Mouse (Mus musculus) ovary, postnatal 14 days (tissue): ENCODE results near the gene Phf21a.
A peak's percentile ranks its signal among the peaks of the same experiment; 100 is the strongest.
"Not testable (repeated sequence)": the region's sequence is repeated elsewhere in the genome, so short reads cannot be mapped to it uniquely, and the experiment has no call there.

Source experiments
- DNase-seq: peaks from one replicate; pipeline ENCODE4 v3.0.0; 2022; ENCODE audit warnings: low spot score

Gene Phf21a

DNA sequence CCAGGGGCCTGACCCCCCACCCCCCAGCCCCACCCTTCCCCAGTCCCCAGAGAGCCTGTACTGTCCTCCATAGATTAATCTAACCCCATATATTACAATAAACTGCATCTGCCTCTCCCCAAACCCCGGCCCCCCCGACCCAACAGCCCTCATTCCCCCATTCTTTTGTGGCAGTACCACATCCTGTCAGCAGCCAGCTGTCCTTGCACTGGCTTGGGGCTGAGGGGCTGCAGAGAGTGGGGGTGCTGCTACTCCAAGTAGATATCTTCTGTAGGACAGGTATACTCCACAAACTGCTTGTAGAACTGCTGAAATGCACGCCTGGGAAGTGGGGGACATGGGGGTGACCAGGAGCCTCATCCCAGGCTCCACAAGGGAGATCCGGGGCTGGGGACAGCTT is 291.2 kb downstream of the Phf21a start:
- DNase-seq = no peak

DNA sequence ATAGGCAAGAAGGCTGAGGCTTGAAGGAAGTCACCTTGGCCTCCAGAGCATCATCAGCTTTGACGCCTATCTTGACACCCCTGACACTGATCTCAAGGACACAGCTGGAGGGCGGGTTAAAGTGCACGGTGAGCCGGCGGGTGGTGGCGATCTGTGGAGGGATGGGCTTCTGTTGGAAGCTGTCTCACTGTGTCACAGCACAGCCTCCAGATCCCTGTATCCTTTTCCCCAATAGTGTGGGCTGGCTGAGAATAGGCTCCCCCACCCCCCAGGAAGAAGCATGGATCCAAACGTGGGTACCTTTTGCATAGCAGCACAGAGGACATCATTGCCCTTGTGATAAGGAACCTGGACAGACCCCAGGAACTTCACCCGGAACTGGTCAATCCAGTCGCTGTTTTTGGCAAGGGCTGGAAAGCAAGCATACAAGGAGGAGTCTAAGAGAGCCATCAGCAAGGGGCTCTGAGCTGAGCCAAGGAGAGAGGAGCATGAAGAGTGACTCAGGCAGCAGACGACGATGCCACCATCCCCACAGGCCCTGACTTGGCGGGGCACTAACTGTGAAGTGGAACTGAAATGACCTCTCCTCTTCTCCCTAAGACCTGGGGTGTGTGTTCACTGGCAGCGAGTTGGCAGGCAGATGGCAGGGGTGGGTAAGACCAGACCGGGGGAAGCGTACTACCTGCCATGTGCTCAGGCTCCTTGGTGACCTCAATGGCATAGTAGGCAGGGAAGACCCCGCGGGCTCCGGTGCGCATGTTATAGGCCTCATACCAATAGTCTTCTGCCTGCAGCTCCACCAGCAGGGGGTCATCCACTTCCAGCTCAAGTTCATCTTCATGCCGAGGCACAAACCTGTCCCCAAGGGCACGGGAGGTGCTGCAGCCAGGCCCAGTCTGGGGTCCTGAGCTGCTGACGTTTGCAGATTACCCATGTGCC is 292.5 kb downstream of the Phf21a start:
- DNase-seq = no peak

DNA sequence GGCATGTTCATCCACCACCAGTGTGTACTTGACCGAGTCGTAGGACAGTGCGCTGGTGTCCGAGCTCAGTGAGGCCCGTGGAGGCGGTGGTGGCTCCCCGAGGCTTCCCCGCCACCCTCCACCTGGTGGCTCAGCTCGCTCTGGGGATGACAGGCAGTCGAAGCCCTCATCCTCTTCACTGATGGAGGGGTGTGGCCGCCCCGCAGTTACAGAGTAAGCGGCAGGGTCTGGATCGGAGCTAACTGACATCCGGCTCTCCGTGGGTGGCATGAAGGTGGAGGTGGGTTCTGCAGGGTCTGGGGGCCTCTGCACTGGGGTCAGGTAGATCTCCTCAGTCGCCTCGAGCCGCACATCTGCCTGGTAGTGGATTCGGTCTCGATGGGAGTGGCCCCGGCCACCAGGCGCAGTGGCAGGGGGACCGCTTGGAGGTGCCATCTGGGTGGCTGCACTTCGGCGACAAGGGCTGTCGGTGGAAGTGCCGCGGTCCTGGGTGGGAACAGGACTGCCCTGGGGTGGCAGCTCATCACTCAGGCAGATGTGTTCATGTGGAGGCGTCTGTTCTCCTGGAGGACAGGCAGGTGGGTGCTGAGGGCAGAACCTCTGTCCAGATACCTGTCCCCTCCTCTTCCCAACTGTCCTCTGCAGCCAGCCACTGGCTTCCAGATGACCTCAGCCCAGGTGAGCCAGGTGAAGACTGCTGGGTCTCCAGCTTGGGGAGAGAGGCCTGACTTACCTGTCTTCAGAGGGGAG is 294.1 kb downstream of the Phf21a start:
- no peak for DNase-seq

DNA sequence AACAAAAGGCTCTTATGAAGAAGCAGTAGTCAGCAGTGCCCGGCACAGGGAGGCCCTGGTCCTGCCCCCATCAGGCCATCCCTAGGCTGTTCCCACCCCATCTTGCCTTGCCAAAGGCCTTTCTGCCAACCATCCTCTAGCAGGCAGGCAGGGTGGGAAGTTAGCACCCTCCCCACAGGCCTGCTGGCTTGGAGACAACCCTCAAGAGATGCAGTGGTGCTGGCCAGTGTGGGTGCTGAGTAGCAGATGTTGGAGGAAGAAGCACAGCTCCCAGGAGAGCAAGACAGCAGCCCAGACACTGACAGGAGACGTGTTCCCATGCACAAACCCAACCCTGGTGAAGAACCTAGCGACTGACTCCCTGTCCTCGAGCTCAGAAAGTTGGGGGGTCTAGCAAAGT is 294.7 kb downstream of the Phf21a start:
- DNase-seq = no peak

DNA sequence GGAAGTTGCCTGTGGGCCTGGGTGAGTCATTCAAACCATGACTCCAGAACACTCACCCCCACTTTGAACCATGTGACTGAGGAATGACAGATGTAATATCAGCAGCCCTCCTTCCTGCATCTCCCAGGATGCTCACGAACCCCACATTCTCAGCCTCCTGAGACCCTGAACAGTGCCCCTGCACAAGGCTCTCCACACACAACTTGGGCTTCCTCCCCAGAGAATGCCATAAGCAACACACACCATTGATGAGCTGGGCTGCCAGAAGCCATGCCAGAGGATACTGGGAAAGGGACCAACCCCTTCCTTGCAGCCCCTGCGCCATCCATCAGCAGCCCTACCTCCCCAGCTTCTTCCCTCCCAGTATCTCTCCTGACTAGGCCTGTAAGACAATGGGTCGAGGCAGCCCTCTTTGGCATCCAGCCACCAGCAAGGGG is 295.2 kb downstream of the Phf21a start:
- DNase-seq = no peak

DNA sequence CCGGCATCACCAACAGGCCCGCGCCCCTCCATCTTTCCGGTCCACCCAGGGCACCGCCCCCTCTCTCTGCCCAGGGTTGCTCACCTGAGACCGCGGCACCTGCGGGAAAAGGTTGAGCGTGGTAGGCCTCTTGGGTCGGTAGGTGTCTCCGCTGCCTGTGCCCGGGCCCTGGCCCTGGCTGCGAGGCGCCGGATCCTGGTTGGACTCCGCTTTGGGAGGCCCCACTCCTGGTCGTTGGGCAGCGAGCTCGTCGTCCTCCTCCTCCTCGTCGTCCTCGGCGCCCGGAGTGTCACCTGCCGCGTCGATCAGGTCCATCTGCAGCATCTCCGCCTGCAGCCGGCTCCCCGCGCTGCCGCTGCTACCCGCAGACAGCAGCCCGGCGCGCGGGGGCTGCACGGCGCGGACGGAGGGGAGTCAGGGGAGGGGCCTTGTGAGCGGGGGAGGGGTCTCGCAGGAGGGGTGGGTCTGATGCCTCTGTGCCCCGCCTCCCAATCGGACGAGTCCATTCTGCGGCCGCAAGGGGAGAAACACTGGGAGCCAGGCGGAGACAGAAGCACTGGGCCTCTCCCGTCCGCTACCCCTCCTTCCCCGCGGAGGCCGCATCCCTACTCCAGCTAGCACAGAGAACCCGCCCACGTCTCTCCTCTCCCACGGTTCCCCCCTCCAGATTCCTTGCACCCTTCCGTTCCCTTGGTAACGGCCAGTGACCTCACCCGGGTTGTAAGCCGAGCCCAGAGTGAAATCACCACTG is 296.1 kb downstream of the Phf21a start:
- DNase-seq = peak; percentile 81

DNA sequence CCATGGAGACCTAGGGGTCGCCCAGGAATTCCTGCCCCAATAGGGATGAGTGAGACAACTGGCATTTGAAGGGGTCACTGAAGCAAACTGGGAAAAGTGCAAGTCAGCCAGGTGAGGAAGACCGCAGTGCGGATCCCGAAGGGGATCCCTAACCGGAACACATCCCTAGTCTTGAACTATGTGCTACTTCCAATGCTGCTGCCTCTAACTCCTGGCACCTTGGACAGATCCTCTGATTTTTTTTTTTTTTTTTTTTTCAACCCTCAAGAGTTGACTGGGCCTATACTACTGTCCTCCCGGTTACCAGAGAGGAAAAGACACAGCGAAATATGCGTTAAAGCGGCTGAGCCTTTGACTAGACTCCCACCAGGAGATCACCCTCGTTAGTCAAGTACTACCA is 296.7 kb downstream of the Phf21a start:
- DNase-seq = no peak

DNA sequence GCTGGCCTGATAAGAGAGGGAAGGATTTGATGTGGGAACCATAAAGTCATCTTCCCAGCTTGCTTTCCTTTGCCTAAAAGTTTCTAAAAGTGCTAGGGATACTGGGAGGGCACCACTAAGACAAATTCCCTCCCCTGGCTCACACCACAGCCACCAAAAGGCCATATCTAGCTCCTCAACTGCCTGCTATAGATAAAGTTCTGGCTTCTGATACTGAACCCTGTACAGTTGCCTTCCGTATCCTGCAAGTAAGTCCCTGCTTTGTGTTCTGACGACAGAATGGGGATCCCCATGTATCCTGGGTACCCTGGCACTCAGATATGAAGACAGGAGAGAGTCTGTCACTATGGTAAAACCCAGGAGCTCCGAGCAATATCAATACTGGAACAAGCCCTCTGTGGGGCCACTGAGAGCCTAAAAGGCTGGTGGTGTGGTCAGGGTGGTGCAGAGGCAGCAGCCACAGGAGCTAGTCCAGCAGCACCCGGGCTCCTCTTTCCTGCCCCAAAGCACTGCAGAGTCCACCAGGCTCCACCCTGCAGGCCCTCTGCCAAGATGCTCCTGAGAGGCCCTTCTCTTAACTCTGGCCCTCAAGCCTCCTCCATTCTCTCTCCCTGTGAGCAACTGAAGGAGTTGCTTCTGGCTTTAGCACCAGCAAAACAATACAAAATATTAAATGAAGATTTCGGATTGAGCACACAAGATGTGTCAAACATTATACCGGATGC is 297.5 kb downstream of the Phf21a start:
- DNase-seq = no peak

DNA sequence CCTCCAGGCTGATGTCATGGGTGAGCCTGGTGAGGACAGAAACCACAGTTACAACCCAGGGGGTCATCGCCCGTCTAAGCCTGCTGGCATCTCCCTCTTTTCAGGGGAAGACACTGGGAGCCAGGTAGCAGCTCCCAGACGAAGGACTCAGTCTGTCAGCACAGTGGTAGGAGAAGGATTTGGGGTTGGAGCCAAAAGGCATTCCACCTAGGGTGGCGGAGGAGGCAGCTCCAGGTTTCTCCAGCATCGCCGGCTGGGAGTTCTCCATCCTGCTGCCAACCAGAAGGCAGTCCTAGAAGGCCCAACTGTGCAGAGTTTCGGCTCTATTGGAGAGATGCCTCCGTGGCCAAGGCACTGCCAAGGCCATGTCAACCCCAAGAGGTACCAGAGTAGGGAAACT is 298.2 kb downstream of the Phf21a start:
- no peak for DNase-seq

DNA sequence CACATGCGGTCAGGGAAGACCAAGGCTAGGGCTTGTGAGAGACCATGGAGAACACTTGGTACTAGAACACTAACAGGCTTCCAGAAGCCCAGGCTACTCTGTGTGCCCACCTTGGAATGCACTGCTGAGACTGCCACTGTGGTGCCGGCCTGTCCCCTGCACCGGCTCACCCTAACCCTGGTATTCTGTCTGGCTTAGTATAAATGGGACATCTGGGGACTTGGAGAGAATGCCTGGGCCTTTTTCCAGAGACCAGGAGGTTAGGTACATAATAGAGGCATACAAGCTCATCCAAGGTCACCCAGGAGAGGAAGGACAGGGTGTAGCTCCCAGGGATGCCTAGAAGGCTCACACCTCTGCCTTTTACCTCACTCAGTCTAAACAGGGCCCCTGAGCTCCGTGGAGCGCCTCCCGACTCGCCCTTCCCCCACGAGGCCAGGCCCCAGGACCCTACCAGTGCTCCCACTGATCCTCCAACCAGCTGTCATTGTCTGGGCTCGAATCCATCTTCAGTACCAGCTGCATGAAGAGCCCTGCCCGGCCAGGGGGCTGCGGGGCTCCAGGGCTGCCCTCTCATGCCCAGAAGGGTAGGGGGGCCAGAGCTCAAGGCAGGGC is 298.9 kb downstream of the Phf21a start:
- DNase-seq = no peak

DNA sequence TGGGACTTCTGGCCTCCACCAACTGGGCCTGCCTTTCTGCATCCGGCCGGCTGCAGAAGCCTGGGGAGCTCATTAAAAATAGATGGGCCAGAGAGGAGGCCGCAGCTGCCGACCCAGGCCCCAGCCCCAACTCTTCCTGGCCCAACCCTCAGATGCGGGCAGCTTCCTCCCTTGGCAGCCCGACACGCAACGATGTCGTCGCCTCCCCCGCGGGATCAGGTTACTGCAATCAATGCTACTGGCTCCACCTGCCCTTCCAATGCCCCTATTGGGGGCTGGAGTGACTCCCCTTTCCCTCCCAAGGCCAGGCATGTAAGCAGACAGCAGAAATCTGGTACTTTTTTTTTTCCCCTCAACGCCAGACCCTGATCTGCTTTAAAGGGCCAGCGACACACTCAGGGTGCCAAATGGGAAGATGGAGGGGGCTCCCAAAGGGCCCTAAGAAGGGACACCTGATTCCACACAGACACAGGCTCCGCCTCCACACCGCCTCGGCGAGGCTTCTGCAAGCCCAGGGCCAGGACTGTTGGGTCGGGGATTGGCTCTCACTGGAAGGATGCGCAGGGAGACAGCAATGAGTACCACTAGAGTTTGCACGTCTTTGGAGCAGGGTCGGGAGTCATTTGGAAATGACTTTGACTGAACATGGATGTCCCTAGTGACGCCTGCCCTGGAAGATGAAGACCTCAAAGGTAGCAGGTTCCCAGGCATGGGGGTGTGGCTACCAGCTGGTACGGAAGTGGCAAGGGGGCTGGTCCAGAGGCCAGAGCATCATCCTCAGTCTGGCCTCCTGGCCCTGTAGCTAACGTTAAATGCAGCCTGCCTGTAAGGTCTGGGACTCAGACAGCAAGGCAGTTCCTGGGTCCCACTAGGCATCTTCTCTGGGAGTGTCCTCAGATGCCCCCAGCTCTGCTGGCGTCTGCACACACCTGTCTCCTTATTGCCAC is 299.7 kb downstream of the Phf21a start:
- no peak for DNase-seq

DNA sequence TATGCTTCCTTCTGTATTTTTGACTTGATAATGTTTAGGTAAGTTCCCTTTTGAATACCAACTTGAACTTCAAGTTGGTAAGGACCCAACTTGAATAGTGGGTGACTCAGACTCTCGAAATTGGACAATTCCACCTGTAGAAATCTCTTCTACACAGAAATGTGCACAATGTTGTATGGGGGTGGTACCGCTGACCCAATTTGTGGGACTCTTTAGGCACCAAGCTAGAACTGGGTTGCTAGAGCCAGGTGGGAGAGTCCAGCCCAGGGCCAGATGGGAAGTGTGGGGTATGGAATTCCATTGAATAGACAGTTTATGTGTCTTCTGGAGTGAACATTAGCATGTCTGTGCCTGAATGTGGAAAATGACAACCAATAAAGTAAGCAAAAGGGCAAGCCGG is 302.6 kb downstream of the Phf21a start:
- no peak for DNase-seq

DNA sequence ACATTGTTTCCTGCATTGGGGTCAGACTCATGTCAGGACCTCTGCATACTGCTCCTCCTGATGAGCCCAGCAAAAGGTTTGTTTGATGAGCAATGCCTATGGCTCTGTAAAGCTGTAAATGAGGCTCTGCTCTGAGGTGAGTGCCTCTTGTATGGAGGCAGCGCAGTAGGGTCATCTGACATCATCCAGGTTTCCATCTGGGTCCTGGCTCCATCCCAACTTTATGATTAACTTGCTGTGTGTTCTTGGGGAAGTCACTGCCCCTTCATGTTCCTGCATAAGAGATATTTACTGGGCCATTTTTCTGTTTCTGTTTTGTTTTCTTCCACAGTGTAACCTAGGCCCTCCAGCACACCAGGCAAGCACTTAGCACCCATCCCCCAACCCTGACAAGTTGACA is 304.5 kb downstream of the Phf21a start:
- no peak for DNase-seq

DNA sequence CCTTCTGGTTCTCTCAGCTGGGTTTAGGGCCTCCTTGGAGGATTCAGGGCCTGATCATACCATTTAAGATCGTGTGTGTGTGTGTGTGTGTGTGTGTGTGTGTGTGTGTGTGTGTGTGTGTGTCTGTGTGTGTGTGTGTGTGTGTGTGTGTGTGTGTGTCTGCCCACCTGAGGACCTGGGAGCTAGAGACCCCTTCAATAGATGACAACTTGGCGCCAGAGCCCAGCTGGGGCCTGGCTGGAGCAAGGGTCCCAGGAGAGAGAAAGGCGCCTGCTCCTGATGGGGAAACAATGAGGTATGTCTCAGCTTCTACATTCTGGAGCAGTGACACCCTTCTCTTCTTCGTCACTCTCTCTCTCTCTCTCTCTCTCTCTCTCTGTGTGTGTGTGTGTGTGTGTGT is 307.0 kb downstream of the Phf21a start:
- not testable (repeated sequence) for DNase-seq

DNA sequence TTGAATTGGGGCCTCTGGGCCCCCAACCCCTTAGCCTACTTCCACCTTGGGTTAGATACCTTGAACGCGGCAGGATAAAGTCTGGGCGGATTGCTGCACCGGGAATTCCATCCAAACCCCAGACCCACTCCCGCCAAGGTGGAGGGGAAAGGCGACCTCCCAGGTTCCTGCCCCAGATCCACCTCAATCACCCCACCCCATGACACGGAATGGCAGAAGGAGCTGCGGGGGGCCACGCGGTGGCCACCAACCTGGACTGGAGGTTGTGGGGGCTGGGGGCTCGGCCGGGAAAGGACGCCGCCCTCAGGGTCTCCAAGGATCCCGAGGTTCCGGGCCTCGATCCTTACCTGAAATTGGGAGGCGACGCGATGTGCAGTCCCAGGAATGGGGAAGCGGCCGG is 307.8 kb downstream of the Phf21a start:
- no peak for DNase-seq

DNA sequence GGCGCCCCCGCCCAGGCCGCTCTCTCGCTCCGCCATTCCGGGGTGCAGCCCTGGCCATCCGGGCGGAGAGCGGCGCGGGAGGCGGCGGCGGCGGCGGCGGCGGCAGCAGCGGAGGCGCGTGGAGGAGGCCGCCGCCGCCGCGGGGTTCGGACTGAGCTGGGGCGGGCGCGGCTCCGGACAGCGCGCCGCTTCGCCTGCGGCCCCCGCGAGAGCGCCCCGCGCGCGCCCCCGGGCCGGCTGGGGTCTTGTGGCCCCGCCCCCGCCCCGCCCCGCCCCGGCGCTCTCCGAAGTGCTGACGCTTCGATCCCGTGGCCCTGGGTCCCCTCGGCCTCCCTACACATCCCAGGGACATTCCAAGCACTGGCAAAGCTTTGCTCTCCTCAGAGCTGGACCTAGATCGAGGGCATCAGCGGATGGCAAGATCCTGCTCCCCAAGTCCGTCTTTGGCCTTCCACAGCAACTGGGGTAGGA is 308.2 kb downstream of the Phf21a start, which contains the start of gene Mapk8ip1:
TSS of gene Mapk8ip1 (minus strand) at position 173 of the 471 bp plus-strand sequence.
- no peak for DNase-seq

DNA sequence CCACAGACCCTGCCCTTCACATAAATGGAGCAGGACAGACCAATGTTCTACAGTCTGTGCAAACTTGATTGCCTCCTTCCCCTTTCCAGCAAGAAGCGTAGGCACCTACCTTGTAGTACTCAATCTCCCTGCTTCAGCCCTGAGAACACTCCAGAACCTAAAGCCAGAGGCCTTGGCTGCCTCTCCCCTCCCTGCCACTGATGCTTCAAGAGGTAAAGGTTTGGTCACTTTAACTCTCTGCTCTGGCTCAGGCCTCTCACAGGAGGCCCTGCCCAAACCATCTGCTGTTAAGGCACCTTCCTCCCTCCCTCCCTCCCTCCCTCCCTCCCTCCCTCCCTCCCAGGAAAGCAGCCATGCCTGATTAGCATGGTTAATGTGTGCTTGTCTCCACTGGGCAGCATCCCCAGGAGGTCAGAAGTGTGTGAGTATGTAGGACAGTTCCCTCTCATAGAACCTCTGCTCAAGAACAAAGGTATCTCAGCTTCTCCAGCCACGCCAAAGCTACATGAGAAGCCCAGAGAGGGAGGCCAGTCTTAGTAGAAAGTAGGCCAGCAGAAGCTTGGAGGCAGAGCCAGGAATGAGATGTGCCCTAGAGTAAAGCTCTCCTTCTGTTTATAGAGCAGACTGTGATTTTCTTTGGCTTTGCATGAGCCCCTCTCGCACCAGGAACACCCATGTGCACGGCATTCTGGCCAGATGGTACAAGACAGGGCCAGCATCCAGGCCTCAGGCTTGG is 309.8 kb downstream of the Phf21a start:
- no peak for DNase-seq

DNA sequence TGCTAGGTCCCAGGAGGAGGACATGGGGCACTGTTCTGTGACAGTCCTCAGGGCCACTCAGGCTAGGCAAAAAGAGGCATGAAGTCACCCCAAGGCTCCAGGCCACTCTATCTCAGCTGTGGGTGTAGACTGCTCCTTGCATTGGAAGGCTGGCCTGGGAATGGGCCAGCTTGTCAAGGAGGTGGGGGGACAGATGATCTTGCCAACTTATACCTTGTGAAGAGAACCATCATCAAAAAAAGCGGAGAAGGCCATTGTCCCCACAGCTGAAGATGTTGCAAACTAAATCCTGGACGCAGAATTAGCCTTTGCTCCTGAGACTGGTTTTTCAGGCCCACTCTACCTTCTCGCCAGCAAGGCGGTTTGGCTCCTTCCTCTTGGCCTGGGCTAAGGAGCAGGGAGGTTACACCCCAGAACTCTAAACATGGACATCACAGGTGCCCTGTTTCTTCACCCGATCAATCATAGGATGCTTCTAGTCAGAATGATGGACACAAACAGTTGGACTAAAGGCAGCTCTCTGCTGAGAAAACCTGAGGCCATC is 310.9 kb downstream of the Phf21a start:
- DNase-seq = no peak

DNA sequence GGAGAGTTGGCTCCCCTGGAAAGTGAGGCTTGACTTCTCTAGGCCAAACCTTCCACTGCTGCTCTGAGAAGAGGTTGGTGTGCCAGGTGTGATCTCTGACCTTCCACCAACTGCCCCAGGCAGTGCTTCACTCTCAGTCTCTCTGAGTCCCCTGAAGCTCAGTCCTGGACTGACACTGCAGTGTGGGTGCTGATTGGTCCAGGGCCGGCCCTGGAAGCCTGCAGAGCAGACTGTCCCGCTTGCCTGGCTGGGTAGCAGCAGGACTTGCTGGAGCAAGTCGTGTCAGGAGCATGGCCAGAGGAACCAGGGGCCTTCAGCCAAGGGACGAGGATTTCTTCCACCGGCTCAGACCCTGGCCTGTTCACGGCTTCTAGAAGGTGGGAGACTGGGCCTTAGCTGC is 311.8 kb downstream of the Phf21a start:
- DNase-seq = no peak
